Mouse (Mus musculus) forebrain, embryonic 14.5 days (tissue): ENCODE results near the gene Fut2. TPM values are rescaled to one million over a fixed set of nuclear protein-coding genes. Genes with fewer than 3 reads are reported as not detected.

ENCODE experiments used
- ATAC-seq: fragments of 200-750 bp; cut with Nextera tagmentation; 2 replicates; pipeline ENCODE4 v1.8.0; 2017; ENCODE audit warnings: mild to moderate bottlenecking, moderate library complexity
- DNase-seq: peaks from one replicate; pipeline ENCODE4 v3.0.0-alpha.2; 2015; ENCODE audit warnings: low spot score
- H3K27ac ChIP-seq: fragments of 300-500 bp; sonication (generic); 2 replicates; pipeline ENCODE4 v1.5.1; 2014; ENCODE audit warnings: low read depth, mild to moderate bottlenecking, control low read depth, low read length, moderate library complexity
- H3K27me3 ChIP-seq: fragments of 300-500 bp; sonication (generic); replicated peaks from 2 replicates; pipeline ENCODE4 v1.6.1; 2014; ENCODE audit warnings: low read length, control low read depth, mixed read lengths; ENCODE audit not compliant: control insufficient read depth, insufficient read depth
- H3K36me3 ChIP-seq: fragments of 300-500 bp; sonication (generic); 2 replicates; pipeline ENCODE4 v1.6.1; 2014; ENCODE audit warnings: low read length, control low read depth; ENCODE audit not compliant: control insufficient read depth, insufficient read depth
- H3K4me1 ChIP-seq: fragments of 300-500 bp; sonication (generic); 2 replicates; pipeline ENCODE4 v1.6.1; 2014; ENCODE audit warnings: antibody characterized with exemption, low read length, control low read depth; ENCODE audit not compliant: control insufficient read depth, insufficient read depth
- H3K4me2 ChIP-seq: fragments of 300-500 bp; sonication (generic); 2 replicates; pipeline ENCODE4 v1.6.1; 2014; ENCODE audit warnings: mild to moderate bottlenecking, control low read depth, low read length
- H3K4me3 ChIP-seq: fragments of 300-500 bp; sonication (generic); 2 replicates; pipeline ENCODE4 v1.5.1; 2014; ENCODE audit warnings: low read depth, low read length, control low read depth
- H3K9ac ChIP-seq: fragments of 300-500 bp; sonication (generic); 2 replicates; pipeline ENCODE4 v1.6.1; 2014; ENCODE audit warnings: mild to moderate bottlenecking, low read length, control low read depth, moderate library complexity
- H3K9me3 ChIP-seq: fragments of 300-500 bp; sonication (generic); replicated peaks from 2 replicates; pipeline ENCODE4 v1.6.1; 2016; ENCODE audit warnings: low read length, control low read depth, mixed read lengths; ENCODE audit not compliant: control insufficient read depth
- WGBS: fragments of 180-500 bp; shearing (Covaris S2); extraction: QIAGEN DNeasy Blood & Tissue Kit; methylation state at CpG from one replicate; pipeline ENCODE4 v1.1.7; 2014; 5-methylcytosine and 5-hydroxymethylcytosine counted together
- polyA plus RNA-seq: library from polyadenylated mRNA; unstranded; fragments of >200 nt; fragmentation: Nextera tagmentation; extraction: Ambion mirVana; gene quantifications from 2 replicates; pipeline ENCODE4 v1.2.1, GENCODE M21; 2014

The Fut2 gene
- polyA plus RNA-seq, 1 experiment from 2014 or later, result 0.11 TPM

DNA sequence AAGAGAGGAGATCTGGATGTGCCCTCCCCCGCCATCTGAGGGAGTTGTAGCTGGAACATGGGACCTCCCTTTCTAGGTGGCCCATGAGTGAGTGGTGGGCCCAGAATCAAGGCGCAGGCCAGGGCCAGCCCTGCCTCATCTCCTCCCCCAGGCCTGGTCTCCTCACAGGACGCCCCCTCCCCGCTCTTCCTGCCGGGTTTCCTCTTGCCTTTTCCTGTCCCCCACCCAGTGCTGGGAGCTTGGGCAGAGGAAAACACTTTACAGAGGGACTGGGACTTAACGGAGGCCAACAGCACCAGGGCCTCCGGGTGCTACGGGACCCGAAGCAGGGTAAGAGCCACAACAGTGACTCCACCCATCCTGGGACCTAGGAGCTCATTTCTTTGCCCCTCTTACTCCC, 38.9 kb downstream of the Fut2 start, which contains the start of gene Rasip1:
Rasip1 (plus strand) TSS at position 228 of the 400 bp plus-strand sequence.
- 93% methylated on average over 9 of the region's 9 CpGs for WGBS

DNA sequence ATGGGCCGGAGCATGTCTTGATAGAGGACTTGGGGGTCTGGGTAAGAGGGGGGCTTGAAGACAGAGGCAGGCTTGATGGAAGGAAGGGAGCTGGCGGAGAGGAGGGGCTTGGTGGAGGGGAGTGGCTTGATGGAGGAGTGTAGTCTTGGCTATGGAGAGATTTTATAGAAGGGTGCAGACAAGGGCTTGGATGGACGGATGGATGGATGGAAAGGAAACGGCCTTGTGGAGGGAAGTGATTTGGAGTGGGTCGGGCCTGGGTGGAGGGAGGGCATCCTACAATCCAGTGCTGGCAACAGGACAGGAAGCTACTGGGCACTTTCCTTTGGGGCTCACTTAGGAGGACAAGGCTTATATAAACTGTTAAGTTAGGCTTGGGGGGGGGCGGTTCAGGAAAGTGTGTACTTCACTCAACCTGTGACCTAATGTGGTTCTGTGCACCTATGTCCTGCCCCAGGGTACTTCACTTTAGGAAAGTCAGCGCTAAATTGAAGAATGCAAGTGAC, 39.6 kb downstream of the Fut2 start:
- no peak overlapping the region for H3K9ac ChIP-seq
- H3K4me1 ChIP-seq, result 0 out of 2 replicates have a peak, but pooled peaks cover 2% of the 10 kb centered on the region
- 91% methylated on average over 7 of the region's 7 CpGs for WGBS
- no peak for DNase-seq
- ATAC-seq, result no peak
- H3K36me3 ChIP-seq, result no peaks in the 10 kb centered on the region
- no peak overlapping the region for H3K4me3 ChIP-seq
- H3K4me2 ChIP-seq, result no peak overlapping the region
- H3K27ac ChIP-seq, result no peak overlapping the region
- no peaks in the 10 kb centered on the region for H3K9me3 ChIP-seq
- no peaks in the 10 kb centered on the region for H3K27me3 ChIP-seq

More for the DNA sequence above, 38.9 kb downstream of the Fut2 start, which contains the start of gene Rasip1:
- ATAC-seq, result no peak
- Histone ChIP-seq H3K36me3 (no peaks in the 10 kb centered on the region), H3K4me3 (peak within 1 kb of the TSS; percentile 52), H3K9ac (peak within 1 kb of the TSS; percentile 78), H3K27ac (peak within 1 kb of the TSS; percentile 90), H3K4me1 (0 out of 2 replicates have a peak, but pooled peaks cover 2% of the 10 kb centered on the region), H3K9me3 (no peaks in the 10 kb centered on the region), H3K27me3 (no peaks in the 10 kb centered on the region), H3K4me2 (peak within 1 kb of the TSS; percentile 94)
- DNase-seq, result no peak

DNA sequence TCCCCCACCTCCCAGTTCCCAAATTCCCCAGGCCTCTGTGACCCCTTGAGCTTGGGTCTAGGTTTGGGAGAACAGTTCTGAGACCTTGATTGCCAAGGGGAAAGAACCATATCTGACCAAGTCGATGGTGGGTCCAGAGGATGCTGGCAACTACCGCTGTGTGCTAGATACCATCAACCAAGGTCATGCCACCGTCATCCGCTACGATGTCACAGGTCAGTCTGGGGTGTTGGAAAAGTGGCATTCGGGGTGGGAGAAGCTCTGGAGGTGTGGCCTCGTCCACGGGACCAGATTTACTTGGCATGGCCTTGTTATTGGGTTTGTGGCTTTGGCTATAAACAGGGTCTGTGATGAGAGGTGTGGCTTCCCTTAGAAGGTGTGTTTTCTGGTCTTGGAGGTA, 40.7 kb downstream of the Fut2 start:
- no peaks in the 10 kb centered on the region for H3K27me3 ChIP-seq
- DNase-seq, result no peak
- no peak overlapping the region for H3K27ac ChIP-seq
- H3K4me2 ChIP-seq, result no peak overlapping the region
- WGBS, result 89% methylated on average over 8 of the region's 8 CpGs
- ATAC-seq, result no peak
- H3K4me3 ChIP-seq, result no peak overlapping the region
- H3K9ac ChIP-seq, result no peak overlapping the region
- H3K4me1 ChIP-seq, result 0 out of 2 replicates have a peak, but pooled peaks cover 2% of the 10 kb centered on the region
- H3K9me3 ChIP-seq, result no peaks in the 10 kb centered on the region
- H3K36me3 ChIP-seq, result no peaks in the 10 kb centered on the region

DNA sequence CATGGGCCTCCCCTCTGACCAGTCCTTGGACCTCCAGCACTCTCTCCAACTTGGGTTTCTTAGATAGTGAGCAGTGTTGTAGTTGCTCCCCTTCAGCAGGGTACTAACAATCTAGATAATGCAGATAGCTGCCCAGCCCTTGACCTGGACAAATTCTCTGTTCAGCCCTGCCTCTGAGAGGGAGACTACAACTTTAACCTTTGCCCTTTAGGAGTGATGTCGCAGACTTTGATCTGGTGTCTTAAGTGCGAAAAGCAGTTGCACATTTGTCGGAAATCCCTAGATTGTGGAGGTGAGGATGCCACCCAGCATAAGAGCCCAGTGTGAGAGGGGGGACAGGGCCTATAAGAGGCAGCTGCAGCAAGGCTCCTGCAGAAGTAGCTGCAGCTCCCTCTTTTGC, 41.5 kb downstream of the Fut2 start:
- H3K36me3 ChIP-seq, result no peaks in the 10 kb centered on the region
- 0 out of 2 replicates have a peak, but pooled peaks cover under 1% of the 10 kb centered on the region for H3K27me3 ChIP-seq
- H3K4me1 ChIP-seq, result 0 out of 2 replicates have a peak, but pooled peaks cover 2% of the 10 kb centered on the region
- no peak overlapping the region for H3K4me2 ChIP-seq
- DNase-seq, result no peak
- H3K4me3 ChIP-seq, result no peak overlapping the region
- ATAC-seq, result no peak
- H3K9me3 ChIP-seq, result no peaks in the 10 kb centered on the region
- H3K9ac ChIP-seq, result no peak overlapping the region
- 87% methylated on average over 3 of the region's 3 CpGs for WGBS
- H3K27ac ChIP-seq, result no peak overlapping the region

GRCm38 (mm10) chr7:45623507-45623906, 42.7 kb downstream of the Fut2 start:
- Histone ChIP-seq H3K9ac (no peak overlapping the region), H3K4me3 (no peak overlapping the region), H3K36me3 (no peaks in the 10 kb centered on the region), H3K9me3 (no peaks in the 10 kb centered on the region), H3K4me1 (0 out of 2 replicates have a peak, but pooled peaks cover 2% of the 10 kb centered on the region), H3K27ac (no peak overlapping the region), H3K4me2 (no peak overlapping the region), H3K27me3 (0 out of 2 replicates have a peak, but pooled peaks cover 7% of the 10 kb centered on the region)
- DNase-seq (no peak), ATAC-seq (no peak)
- WGBS, result 95% methylated on average over 11 of the region's 11 CpGs

DNA sequence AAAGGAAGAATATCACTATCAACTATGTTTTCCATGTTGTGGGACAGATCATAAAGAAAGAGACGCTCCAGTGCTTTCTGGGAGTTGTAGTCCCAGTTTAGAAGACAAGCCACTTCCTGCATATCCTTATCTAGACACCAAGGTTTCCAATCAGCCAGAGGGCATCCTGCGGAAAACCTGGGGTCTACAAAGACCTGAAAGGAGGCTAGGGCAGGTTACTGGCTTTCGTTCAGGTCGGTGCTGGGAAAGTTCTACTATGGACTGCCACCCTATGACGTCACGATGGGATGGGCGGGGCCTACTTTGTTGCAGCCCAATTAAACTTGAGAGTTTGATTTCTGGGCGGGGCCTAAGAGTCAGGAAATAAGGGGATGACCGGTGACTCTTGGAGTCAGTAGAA, 44.8 kb downstream of the Fut2 start, which contains the start of gene Izumo1:
Izumo1 (plus strand) TSS at position 369 of the 400 bp plus-strand sequence.
- Histone ChIP-seq H3K27me3 (peaks cover 16% of the 10 kb centered on the region), H3K9me3 (no peaks in the 10 kb centered on the region), H3K4me1 (no peaks in the 10 kb centered on the region), H3K27ac (no peak within 1 kb of the TSS), H3K9ac (no peak within 1 kb of the TSS), H3K36me3 (no peaks in the 10 kb centered on the region), H3K4me3 (no peak within 1 kb of the TSS), H3K4me2 (no peak within 1 kb of the TSS)
- WGBS, result 31% methylated on average over 9 of the region's 9 CpGs
- ATAC-seq, result no peak
- DNase-seq, result no peak

- Histone ChIP-seq H3K9ac (no peak overlapping the region), H3K27ac (no peak overlapping the region), H3K4me2 (no peak overlapping the region), H3K4me1 (no peaks in the 10 kb centered on the region), H3K27me3 (peaks cover 20% of the 10 kb centered on the region), H3K4me3 (no peak overlapping the region), H3K9me3 (no peaks in the 10 kb centered on the region), H3K36me3 (no peaks in the 10 kb centered on the region)
- DNase-seq (no peak), ATAC-seq (no peak)
- WGBS, result 92% methylated on average over 5 of the region's 5 CpGs
Measured at GRCm38 (mm10) chr7:45619592-45619991, 46.6 kb downstream of the Fut2 start.

- Histone ChIP-seq H3K9me3 (no peaks in the 10 kb centered on the region), H3K4me2 (no peak overlapping the region), H3K4me3 (no peak overlapping the region), H3K27me3 (peaks cover 20% of the 10 kb centered on the region), H3K27ac (no peak overlapping the region), H3K9ac (no peak overlapping the region), H3K4me1 (no peaks in the 10 kb centered on the region), H3K36me3 (no peaks in the 10 kb centered on the region)
- ATAC-seq (no peak), DNase-seq (no peak)
- whole genome bisulfite sequencing, result 83% methylated on average over 5 of the region's 5 CpGs
Measured at GRCm38 (mm10) chr7:45618316-45618715, 47.9 kb downstream of the Fut2 start.

DNA sequence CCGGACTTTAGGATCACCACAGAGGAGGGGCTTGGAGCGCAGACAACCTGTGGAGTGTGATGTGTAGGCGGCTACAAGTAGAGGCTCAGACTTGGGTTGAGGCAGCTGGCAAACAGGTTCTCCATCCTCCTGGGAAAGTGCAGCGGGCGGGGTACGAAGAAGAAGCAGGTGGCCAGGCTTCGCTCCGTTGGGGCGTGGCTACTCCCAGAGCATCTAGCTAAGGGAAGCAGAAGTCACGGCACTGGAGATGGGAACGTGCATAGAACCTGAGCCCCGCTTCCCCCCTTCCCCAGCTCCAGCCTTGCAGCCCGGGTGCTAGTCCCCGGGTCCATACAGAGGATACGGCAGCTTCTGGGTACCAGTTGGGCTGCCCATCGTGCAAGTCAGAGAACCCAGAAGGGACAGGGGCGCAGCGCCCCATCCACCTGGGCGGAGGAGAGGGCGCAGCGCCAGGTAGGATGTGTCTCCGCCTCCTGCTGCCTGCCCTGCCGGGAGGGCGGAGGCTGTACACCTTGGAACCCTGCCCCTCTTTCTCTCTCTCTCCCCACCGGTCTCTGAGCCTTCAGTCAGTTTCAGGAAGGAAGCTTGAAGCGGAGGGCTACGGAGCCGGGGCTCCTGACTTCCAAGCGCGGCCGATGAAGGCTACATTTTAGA, 49.0 kb downstream of the Fut2 start, which contains the start of gene Fut1:
Fut1 (plus strand) TSS at position 248 of the 654 bp plus-strand sequence.
- H3K9ac ChIP-seq, result no peak within 1 kb of the TSS

More for the DNA sequence above, 49.0 kb downstream of the Fut2 start, which contains the start of gene Fut1:
- Histone ChIP-seq H3K4me3 (no peak within 1 kb of the TSS), H3K4me1 (no peaks in the 10 kb centered on the region), H3K27ac (no peak within 1 kb of the TSS), H3K27me3 (peaks cover 20% of the 10 kb centered on the region), H3K9me3 (no peaks in the 10 kb centered on the region), H3K36me3 (no peaks in the 10 kb centered on the region), H3K4me2 (0 out of 2 replicates have a peak within 1 kb of the TSS, but pooled peaks have one; percentile 18)
- no peak for ATAC-seq
- 7% methylated on average over 28 of the region's 31 CpGs for WGBS
- no peak for DNase-seq
